Comparison of ENCODE assay signal across 12 mouse cellular contexts in the genomic region with DNA sequence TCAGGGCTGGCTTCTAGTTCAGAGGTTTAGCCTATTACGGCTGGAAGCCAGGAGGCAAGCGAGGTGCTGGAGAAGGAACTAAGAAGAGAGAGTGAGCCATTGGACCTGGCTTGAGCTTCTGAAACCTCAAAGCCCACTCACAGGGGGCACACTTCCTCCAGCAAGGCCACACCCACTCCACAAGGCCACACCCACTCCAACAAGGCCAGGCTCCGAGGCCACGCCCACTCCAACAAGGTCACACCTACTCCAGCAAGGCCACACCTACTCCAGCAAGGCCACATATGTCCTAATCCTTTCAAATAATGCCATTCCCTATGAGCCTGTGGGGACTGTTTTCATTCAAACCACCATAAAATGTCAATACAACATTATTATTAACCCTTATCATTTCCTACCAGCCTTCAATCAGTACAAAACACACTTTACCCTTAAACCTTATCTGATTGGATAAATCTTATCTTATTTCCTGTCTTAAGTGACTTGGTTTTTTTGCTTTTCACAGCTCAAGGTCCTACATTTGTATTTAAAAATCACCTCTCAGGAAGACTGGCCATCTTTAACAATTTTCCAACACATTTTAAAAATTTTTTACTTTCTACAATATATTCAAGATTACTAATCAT. TPM values are rescaled to one million over a fixed set of nuclear protein-coding genes. Genes with fewer than 3 reads are reported as not detected.
DNase-seq lines count a peak whose midpoint lies in the region; ATAC-seq and TF ChIP-seq lines count a peak whose summit lies in the region.
"Had no signal": no experiment of that assay in that cellular context is flagged by ENCODE, and none has a peak within 500 bp of the region (broad histone marks: within the 10 kb centered on the region; RNA-seq: fewer than 3 reads in every experiment).

No protein-coding gene starts in this region.

- H3K27me3 ChIP-seq in lung, postnatal 0 days (replicated peaks; ENCODE audit: insufficient read depth, low read length): no peaks in the 10 kb centered on the region
- H3K27me3 ChIP-seq in MEL (ENCODE audit: control insufficient read depth in 1 of 2, insufficient read depth in 2 of 2, low read length in 2 of 2): no peaks in the 10 kb centered on the region

- no peaks in the 10 kb centered on the region; the same call in 1 of the 2 replicates for H3K4me1 ChIP-seq in lung, postnatal 0 days (ENCODE audit: insufficient read depth, low read depth, low read length)
- peaks cover 2 to 17% of the 10 kb centered on the region in 2 experiments; a peak in 3 of 4 replicates for H3K4me1 ChIP-seq in MEL (ENCODE audit: control insufficient read depth in 1 of 2, insufficient read depth in 2 of 2, low read length in 2 of 2)

- TF ChIP-seq EP300 in lung, postnatal 0 days (IDR thresholded peaks at IDR 0.05): no peak
- TF ChIP-seq EP300 in MEL (IDR thresholded peaks at IDR 0.05; ENCODE audit: low read depth in 1 of 2, low read length in 2 of 2): peak; percentile 57 to 77

- WGBS in lung, postnatal 0 days: 74% methylated on average over 4 of the region's 4 CpGs

- H3K79me2 ChIP-seq in MEL (ENCODE audit: control insufficient read depth, insufficient read depth, low read length, poor library complexity): no peaks in the 10 kb centered on the region

- no peaks in the 10 kb centered on the region for H3K36me3 ChIP-seq in lung, postnatal 0 days (ENCODE audit: insufficient read depth, low read length)
- peaks cover 0 to 3% of the 10 kb centered on the region in 2 experiments; a peak in 1 of 4 replicates for H3K36me3 ChIP-seq in MEL (ENCODE audit: control insufficient read depth in 1 of 2, insufficient read depth in 2 of 2, low read length in 2 of 2)
- H3K36me3 ChIP-seq: lung, embryonic 15.5 days had no signal

- TF ChIP-seq POLR2A in MEL (IDR thresholded peaks at IDR 0.05; ENCODE audit: control insufficient read depth in 1 of 2, insufficient read depth in 1 of 2, low read depth in 1 of 2, low read length in 2 of 2, poor library complexity in 1 of 2): no peak

- no peak overlapping the region for H3K27ac ChIP-seq in lung, postnatal 0 days (ENCODE audit: low read length)
- H3K27ac ChIP-seq in MEL (ENCODE audit: control insufficient read depth, low read depth, low read length): no peak overlapping the region
- H3K27ac ChIP-seq: hindbrain, embryonic 14.5 days; lung, embryonic 15.5 days had no signal

- no peak for TF ChIP-seq RAD21 in MEL (IDR thresholded peaks at IDR 0.05; ENCODE audit: low read depth, low read length)

- intact Hi-C loops in left cerebral cortex, postnatal 14 days (cut with DNase I): no loop called here

- peak; percentile 29 for DNase-seq in lung, postnatal 10 days
- no peak for DNase-seq in lung, postnatal 0 days (ENCODE audit: low spot score)
- DNase-seq in MEL (ENCODE audit: low read depth, low spot score): peak; percentile 66
- DNase-seq in induced T-regulatory cell, adult 2 months (ENCODE audit: low read depth): peak; percentile 42
- DNase-seq in spleen, postnatal 36 days (ENCODE audit: low spot score in 2 of 2): no peak
- no peak for DNase-seq in cerebellum, postnatal 25 days
- no peak for DNase-seq in left cerebral cortex, postnatal 14 days (ENCODE audit: low spot score in 2 of 2)
- DNase-seq: cerebellum, adult 9-10 months; midbrain, embryonic 14.5 days had no signal

- no peak overlapping the region for H3K4me3 ChIP-seq in lung, postnatal 0 days (ENCODE audit: low read depth, low read length)
- H3K4me3 ChIP-seq in MEL (ENCODE audit: control insufficient read depth in 1 of 2, insufficient read depth in 1 of 2, low read depth in 2 of 2, low read length in 2 of 2): no peak overlapping the region
- H3K4me3 ChIP-seq: lung, embryonic 15.5 days had no signal

- H3K9ac ChIP-seq in lung, postnatal 0 days (replicated peaks; ENCODE audit: low read depth): no peak overlapping the region
- H3K9ac ChIP-seq in MEL (ENCODE audit: control insufficient read depth, low read depth, low read length, poor library complexity, severe bottlenecking): no peak overlapping the region
- H3K9ac ChIP-seq: hindbrain, embryonic 14.5 days; lung, embryonic 15.5 days had no signal

- H3K4me2 ChIP-seq in lung, postnatal 0 days (replicated peaks; ENCODE audit: low read depth, low read length): no peak overlapping the region
- H3K4me2 ChIP-seq: heart, embryonic 11.5 days; hindbrain, embryonic 14.5 days; lung, embryonic 15.5 days had no signal

- TF ChIP-seq CTCF in lung, postnatal 0 days (IDR thresholded peaks at IDR 0.05): no peak
- no peak for TF ChIP-seq CTCF in MEL (IDR thresholded peaks at IDR 0.05 in 2 of 3, conservative IDR thresholded peaks at IDR 0.05 in 1 of 3; ENCODE audit: control insufficient read depth in 1 of 3, insufficient read depth in 1 of 3, low read depth in 2 of 3, low read length in 3 of 3, poor library complexity in 1 of 3, severe bottlenecking in 1 of 3)

- no peak for ATAC-seq in lung, postnatal 0 days

- no peaks in the 10 kb centered on the region for H3K9me3 ChIP-seq in lung, postnatal 0 days (ENCODE audit: low read length)
- H3K9me3 ChIP-seq in MEL (replicated peaks; ENCODE audit: insufficient read depth, low read length): no peaks in the 10 kb centered on the region
- H3K9me3 ChIP-seq: lung, embryonic 15.5 days had no signal

TF ChIP-seq in MEL, 35 proteins besides CTCF, POLR2A, EP300 and RAD21:
- peak; percentile 89 for TF ChIP-seq GATA1 (IDR thresholded peaks at IDR 0.05; ENCODE audit: low read depth, low read length)
- no peak for TF ChIP-seq MEF2A (IDR thresholded peaks at IDR 0.05; ENCODE audit: extremely low read depth, insufficient replicate concordance, low read depth, low read length, poor library complexity, severe bottlenecking)
- TF ChIP-seq JUND (IDR thresholded peaks at IDR 0.05; ENCODE audit: low read depth, low read length): no peak
- no peak for TF ChIP-seq CHD2 (IDR thresholded peaks at IDR 0.05; ENCODE audit: low read length)
- TF ChIP-seq UBTF (IDR thresholded peaks at IDR 0.05; ENCODE audit: borderline replicate concordance, insufficient read depth, low read depth, low read length): no peak
- TF ChIP-seq ZKSCAN1 (IDR thresholded peaks at IDR 0.05; ENCODE audit: low read depth, low read length): no peak
- no peak for TF ChIP-seq HCFC1 (IDR thresholded peaks at IDR 0.05; ENCODE audit: low read depth, low read length)
- no peak for TF ChIP-seq TBP (IDR thresholded peaks at IDR 0.05; ENCODE audit: low read depth, low read length)
- no peak for TF ChIP-seq POLR2AphosphoS5 (IDR thresholded peaks at IDR 0.05; ENCODE audit: borderline replicate concordance, low read depth, low read length)
- peak; percentile 86 for TF ChIP-seq TCF12 (IDR thresholded peaks at IDR 0.05; ENCODE audit: low read depth, low read length)
- no peak for TF ChIP-seq USF2 (IDR thresholded peaks at IDR 0.05; ENCODE audit: borderline replicate concordance in 1 of 2, insufficient read depth in 1 of 2, low read depth in 1 of 2, low read length in 2 of 2)
- TF ChIP-seq NRF1 (IDR thresholded peaks at IDR 0.05; ENCODE audit: insufficient read depth, low read depth, low read length, poor library complexity, severe bottlenecking): no peak
- TF ChIP-seq RCOR1 (IDR thresholded peaks at IDR 0.05; ENCODE audit: low read depth, low read length): peak; percentile 74
- TF ChIP-seq MXI1 (IDR thresholded peaks at IDR 0.05; ENCODE audit: low read depth, low read length): no peak
- no peak for TF ChIP-seq GABPA (IDR thresholded peaks at IDR 0.05; ENCODE audit: low read depth, low read length)
- no peak for TF ChIP-seq MAX (IDR thresholded peaks at IDR 0.05; ENCODE audit: low read length)
- no peak for TF ChIP-seq SIN3A (IDR thresholded peaks at IDR 0.05; ENCODE audit: low read length)
- TF ChIP-seq ETS1 (IDR thresholded peaks at IDR 0.05; ENCODE audit: low read depth, low read length): peak; percentile 27; the same call in 1 of the 2 replicates
- no peak for TF ChIP-seq E2F4 (IDR thresholded peaks at IDR 0.05; ENCODE audit: borderline replicate concordance, low read depth, low read length)
- TF ChIP-seq CHD1 (IDR thresholded peaks at IDR 0.05; ENCODE audit: low read depth, low read length): no peak
- TF ChIP-seq POLR2AphosphoS2 (IDR thresholded peaks at IDR 0.05; ENCODE audit: low read length): no peak
- no peak for TF ChIP-seq MAZ (IDR thresholded peaks at IDR 0.05; ENCODE audit: low read depth, low read length)
- no peak for TF ChIP-seq ZMIZ1 (IDR thresholded peaks at IDR 0.05; ENCODE audit: low read depth, low read length)
- TF ChIP-seq TAL1 (IDR thresholded peaks at IDR 0.05; ENCODE audit: low read length): peak; percentile 24; the same call in 1 of the 2 replicates
- TF ChIP-seq MAFK (IDR thresholded peaks at IDR 0.05; ENCODE audit: borderline replicate concordance, low read depth, low read length): no peak
- no peak for TF ChIP-seq SMC3 (IDR thresholded peaks at IDR 0.05; ENCODE audit: low read depth, low read length)
- TF ChIP-seq MYB (IDR thresholded peaks at IDR 0.05; ENCODE audit: low read depth, low read length): no peak
- no peak for TF ChIP-seq ELF1 (IDR thresholded peaks at IDR 0.05; ENCODE audit: low read depth, low read length)
- peak; percentile 47; the same call in 1 of the 2 replicates for TF ChIP-seq ZNF384 (IDR thresholded peaks at IDR 0.05; ENCODE audit: low read depth, low read length)

RNA-seq across cellular contexts. Expression of a gene that starts 5.1 kb away (rescaled TPM):
- 18.5 and 18.8 TPM in 2 replicates for polyA plus RNA-seq in lung, postnatal 0 days (2015; fragmentation: Nextera tagmentation; extraction: Ambion mirVana)
- 0.13 and 0.15 TPM in 2 replicates for total RNA-seq in MEL (2012; rRNA removed)
- under 1 TPM in 1 of 2 experiments, not detected in 1; 0.15 TPM for polyA plus RNA-seq in MEL (2012; ENCODE audit: insufficient read depth in 1 of 2, insufficient read length in 2 of 2, low read depth in 1 of 2, low replicate concordance in 2 of 2, missing spikeins in 1 of 2)
- 1 to 10 TPM; 5.2 to 6.8 TPM for total RNA-seq in left cerebral cortex, postnatal 14 days (2021)

Comparison
In these comparisons a context has a peak if more than half of its experiments do, and no peak if none do; other contexts are left out.
1. DNase-seq: peak in lung, postnatal 10 days (single experiment), MEL (single experiment) and induced T-regulatory cell, adult 2 months (single experiment); none in lung, postnatal 0 days (single experiment), spleen, postnatal 36 days (0 of 2), cerebellum, postnatal 25 days (0 of 2) and left cerebral cortex, postnatal 14 days (0 of 2).